Mouse (Mus musculus): ENCODE data around the gene Gsto1.

Gene Gsto1

DNA sequence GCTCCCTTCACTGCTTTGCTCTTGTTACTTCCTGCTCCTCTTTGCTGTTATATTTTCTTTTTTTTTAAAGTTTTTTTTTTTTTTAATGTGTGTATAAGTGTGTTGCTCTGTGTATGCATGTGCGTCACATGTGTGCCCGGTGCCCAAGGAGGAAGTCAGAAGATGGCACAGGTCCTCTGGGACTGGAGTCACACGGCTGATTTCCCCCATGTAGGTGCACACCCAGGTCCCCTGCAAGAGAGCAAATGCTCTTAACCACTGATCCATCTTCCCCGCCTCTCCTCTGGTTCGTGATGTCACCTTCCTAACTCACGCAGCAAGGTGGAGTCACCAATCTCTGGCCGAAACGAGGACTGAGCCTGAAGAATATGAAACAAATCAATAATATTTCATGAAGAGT lies 33.3 kb downstream of the Gsto1 start:
- peak in 1 of 2 experiments; percentile 28 for DNase-seq (ENCODE audit: inconsistent age in 2 of 2, low spot score in 1 of 2)

- DNase-seq (ENCODE audit: inconsistent age in 2 of 2, low spot score in 1 of 2) = peak; percentile 43 to 71
These were observed 35.8 kb downstream of the Gsto1 start for GRCm38 (mm10) chr19:47890489-47891130.

- peak in 1 of 2 experiments; percentile 42 for DNase-seq (ENCODE audit: inconsistent age in 2 of 2, low spot score in 1 of 2)
These were observed 37.0 kb downstream of the Gsto1 start for GRCm38 (mm10) chr19:47891562-47892312.

DNA sequence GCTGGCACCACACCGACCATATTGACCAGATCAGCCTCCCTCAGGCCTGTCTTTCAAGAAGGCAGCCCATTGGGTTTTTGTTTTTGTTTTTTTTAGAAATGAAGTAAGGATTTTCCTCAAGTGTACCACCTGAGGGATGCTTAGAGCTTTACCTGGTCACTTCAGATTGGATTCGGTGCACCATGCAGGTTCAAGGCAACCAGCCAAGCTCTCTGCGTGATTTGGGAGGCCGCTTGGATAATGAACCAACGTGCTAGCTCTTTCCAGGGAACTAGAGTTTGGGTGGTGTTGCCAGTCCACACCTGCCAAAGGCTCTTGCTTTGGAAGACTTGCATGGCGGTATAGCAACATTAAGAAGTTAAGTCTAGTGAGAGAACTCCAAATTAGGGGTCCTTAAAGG lies 38.3 kb downstream of the Gsto1 start:
- DNase-seq (ENCODE audit: inconsistent age in 2 of 2, low spot score in 1 of 2) = no peak

DNA sequence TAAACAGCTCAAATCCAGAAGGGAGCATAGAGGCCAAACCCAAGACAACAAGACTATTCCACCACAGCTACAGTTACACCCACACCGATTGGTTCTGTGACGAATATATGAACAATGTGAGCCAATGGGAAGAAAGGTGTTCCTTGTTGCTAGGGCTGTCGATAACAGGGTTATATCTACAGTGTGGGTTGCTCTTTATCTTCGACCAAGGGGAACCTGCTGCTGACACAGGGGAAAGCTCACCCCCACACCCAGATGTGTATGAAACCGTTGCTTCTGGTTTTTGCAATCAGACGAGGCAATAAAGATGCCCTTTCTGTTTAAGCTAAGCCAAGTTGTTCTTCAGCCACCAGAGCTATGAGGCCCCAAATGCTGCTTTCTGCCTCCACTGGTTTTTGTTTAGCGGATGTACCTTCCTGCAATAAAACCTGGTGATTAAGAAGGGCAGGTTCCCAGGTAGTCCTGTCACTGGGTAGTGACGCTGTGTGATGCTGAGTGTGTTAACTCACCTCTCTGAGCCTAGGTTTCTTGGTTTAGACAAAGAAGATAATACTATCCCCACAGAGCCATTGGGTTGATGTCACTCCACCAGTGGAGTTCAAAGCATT lies 43.8 kb downstream of the Gsto1 start:
- DNase-seq (ENCODE audit: inconsistent age in 2 of 2, low spot score in 1 of 2) = no peak

DNA sequence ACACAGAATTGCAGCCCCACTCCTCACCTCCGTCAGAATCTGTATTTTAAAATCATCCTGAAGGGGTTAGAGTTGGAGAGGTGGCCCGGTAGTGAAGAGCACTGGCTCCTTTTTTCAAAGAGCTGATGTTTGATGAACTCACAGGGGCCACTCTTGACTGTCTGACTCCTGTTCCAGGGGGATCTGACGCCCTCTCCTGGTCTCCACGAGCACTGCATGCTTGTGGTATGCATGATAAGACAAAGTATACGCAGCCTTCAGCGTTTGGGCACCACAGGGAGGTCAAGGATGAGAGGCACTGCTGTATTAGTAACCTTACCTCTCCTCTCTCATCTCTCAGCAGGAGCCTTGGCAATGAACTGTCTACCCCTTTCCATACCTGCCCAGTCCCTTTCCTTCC lies 45.2 kb downstream of the Gsto1 start:
- DNase-seq (ENCODE audit: inconsistent age in 2 of 2, low spot score in 1 of 2) = peak in 1 of 2 experiments; percentile 32

- DNase-seq (ENCODE audit: inconsistent age in 2 of 2, low spot score in 1 of 2) = no peak
These were observed 45.8 kb downstream of the Gsto1 start for GRCm38 (mm10) chr19:47900558-47900957.

DNA sequence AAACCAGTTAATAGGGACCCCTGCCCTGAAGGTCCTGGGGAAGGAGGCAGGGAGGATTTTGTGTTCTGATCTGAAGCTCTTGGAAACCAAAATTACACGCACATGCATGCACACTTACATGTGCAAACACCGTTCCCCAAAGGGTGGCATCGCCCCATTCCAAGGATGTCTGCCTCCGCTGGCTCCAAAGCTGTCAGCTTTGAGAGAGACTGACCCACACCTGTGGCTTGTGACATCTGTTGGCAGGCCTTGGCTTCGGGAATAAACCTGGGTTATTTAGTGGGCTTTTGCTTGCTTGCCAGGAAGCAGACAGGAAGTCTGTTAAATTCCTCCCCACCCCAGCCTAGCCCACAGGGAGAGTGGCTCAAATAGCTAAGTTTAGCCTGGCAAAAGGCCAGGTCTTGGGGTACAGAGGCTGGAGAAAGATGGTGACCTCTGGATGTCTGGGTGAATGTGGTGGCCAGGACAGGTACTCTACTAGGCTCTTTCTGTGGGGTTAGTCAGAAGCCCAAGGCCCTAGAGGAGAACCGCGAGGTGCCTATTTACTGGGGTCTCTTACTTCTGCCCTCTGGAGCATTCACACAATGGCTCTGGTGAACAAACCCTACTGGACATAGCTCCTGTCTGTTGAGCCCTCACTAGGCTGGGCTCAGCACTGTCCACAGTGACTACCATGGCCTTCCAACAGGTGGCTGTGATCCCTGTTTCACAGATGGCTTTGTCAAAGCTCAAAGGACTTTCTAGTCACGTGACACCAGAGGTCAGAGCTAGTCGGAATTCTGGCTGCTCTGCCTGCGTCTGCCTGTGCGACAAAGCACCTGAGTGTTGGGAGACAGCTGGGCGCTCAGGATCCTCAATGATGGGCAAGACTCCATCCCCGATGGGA lies 47.8 kb downstream of the Gsto1 start:
- DNase-seq (ENCODE audit: inconsistent age in 2 of 2, low spot score in 1 of 2) = peak; percentile 59 to 74

- DNase-seq (ENCODE audit: inconsistent age in 2 of 2, low spot score in 1 of 2) = no peak
These were observed 48.9 kb downstream of the Gsto1 start for GRCm38 (mm10) chr19:47903679-47904078.

GRCm38 (mm10) chr19:47905081-47905480 lies 50.3 kb downstream of the Gsto1 start:
- DNase-seq (ENCODE audit: inconsistent age in 2 of 2, low spot score in 1 of 2) = no peak

- DNase-seq (ENCODE audit: inconsistent age in 2 of 2, low spot score in 1 of 2) = no peak
These were observed 50.8 kb downstream of the Gsto1 start for GRCm38 (mm10) chr19:47905603-47906002.

DNA sequence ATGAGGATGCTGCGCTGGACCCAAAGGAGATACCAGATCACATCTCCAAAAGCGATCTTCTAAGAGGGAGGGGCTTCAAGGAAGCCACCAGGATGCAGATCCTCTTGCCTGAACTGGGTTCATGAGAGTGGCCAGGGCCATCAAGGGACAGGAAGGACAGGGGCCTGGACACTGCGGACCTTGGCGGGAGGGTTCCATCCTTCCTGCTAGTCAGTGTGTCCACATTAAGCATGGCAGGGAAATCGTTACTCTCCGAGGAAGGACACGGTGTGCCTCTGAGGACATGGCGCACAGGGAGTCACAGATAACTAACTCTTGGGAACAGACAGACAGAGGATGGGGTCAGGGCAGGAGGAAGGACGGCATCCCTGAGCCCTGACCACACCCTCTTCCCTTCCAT lies 52.8 kb downstream of the Gsto1 start:
- peak; percentile 62 to 70 for DNase-seq (ENCODE audit: inconsistent age in 2 of 2, low spot score in 1 of 2)

DNA sequence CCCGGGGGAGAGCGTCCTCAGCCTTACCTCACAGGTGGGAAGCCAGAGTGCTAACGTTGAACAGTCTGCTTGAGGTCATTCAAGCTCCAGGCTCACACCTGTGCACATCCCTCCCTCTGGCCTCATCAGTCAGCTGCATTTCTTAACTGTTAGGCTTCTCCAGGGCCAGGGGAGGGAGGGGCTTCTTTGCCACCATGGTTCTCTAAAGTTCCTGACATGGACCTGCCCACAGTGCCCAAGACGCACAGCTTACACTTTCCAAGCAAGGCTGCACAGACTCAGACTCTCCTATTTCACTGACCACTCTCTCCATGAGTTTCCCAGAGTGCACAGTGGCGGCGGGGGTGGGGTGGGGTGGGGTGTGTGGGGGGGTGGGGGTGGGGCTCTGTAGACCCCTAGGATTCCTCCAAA lies 54.2 kb downstream of the Gsto1 start:
- no peak for DNase-seq (ENCODE audit: inconsistent age in 2 of 2, low spot score in 1 of 2)

GRCm38 (mm10) chr19:47909387-47910116 lies 54.8 kb downstream of the Gsto1 start:
- DNase-seq (ENCODE audit: inconsistent age in 2 of 2, low spot score in 1 of 2) = peak; percentile 39 to 70

GRCm38 (mm10) chr19:47910117-47910618 lies 55.4 kb downstream of the Gsto1 start:
- DNase-seq (ENCODE audit: inconsistent age in 2 of 2, low spot score in 1 of 2) = no peak

GRCm38 (mm10) chr19:47910751-47911150 lies 56.0 kb downstream of the Gsto1 start:
- DNase-seq (ENCODE audit: inconsistent age in 2 of 2, low spot score in 1 of 2) = no peak

- peak in 1 of 2 experiments; percentile 56 for DNase-seq (ENCODE audit: inconsistent age in 2 of 2, low spot score in 1 of 2)
These were observed 58.6 kb downstream of the Gsto1 start for GRCm38 (mm10) chr19:47913344-47913743.

- DNase-seq (ENCODE audit: inconsistent age in 2 of 2, low spot score in 1 of 2) = no peak
These were observed 59.4 kb downstream of the Gsto1 start for GRCm38 (mm10) chr19:47914191-47914590.
